Mouse (Mus musculus) megakaryocyte, embryonic 14.5 days (primary cell): ENCODE data around the gene Gm20388. TPM values are rescaled to one million over a fixed set of nuclear protein-coding genes. Genes with fewer than 3 reads are reported as not detected.

Source experiments
- H3K27me3 ChIP-seq: replicated peaks from 2 replicates; pipeline ENCODE3; 2012; ENCODE audit warnings: inconsistent platforms
- H3K36me3 ChIP-seq: replicated peaks from 2 replicates; pipeline ENCODE3; 2012; ENCODE audit warnings: low read length, inconsistent platforms, mixed read lengths
- H3K4me1 ChIP-seq: 2 replicates; pipeline ENCODE4 v1.6.1; 2012; ENCODE audit warnings: inconsistent platforms
- H3K4me3 ChIP-seq: replicated peaks from 2 replicates; pipeline ENCODE3; 2012; ENCODE audit warnings: moderate library complexity, mild to moderate bottlenecking, inconsistent platforms
- H3K9me3 ChIP-seq: 2 replicates; pipeline ENCODE4 v1.6.1; 2012; ENCODE audit warnings: inconsistent platforms
- FLI1 ChIP-seq: IDR thresholded peaks from 2 replicates; pipeline ENCODE4 v1.6.1; 2012; ENCODE audit warnings: low read length, inconsistent platforms, mixed read lengths
- GATA1 ChIP-seq: IDR thresholded peaks from 3 replicates; pipeline ENCODE4 v1.6.1; 2012; ENCODE audit warnings: mixed read lengths, low read length, inconsistent platforms, borderline replicate concordance
- polyA plus RNA-seq: library from polyadenylated mRNA; stranded (reverse); fragments of >175 nt; gene quantifications from 2 replicates; pipeline ENCODE4 v1.2.3, GENCODE M21; 2012; ENCODE audit warnings: low replicate concordance; ENCODE audit not compliant: insufficient read depth

Gene Gm20388
- polyA plus RNA-seq, 1 experiment, result 111 TPM

- Histone ChIP-seq H3K27me3 (no peaks in the 10 kb centered on the region), H3K9me3 (no peaks in the 10 kb centered on the region)
Observed at GRCm38 (mm10) chr8:120569939-120570715, 659.5 kb downstream of the Gm20388 start.

GRCm38 (mm10) chr8:120571561-120571960 is 660.9 kb downstream of the Gm20388 start:
- no peak overlapping the region for H3K4me3 ChIP-seq
- H3K36me3 ChIP-seq, result peaks cover 100% of the 10 kb centered on the region
- H3K4me1 ChIP-seq, result peaks cover 98% of the 10 kb centered on the region
- no peaks in the 10 kb centered on the region for H3K9me3 ChIP-seq
- no peaks in the 10 kb centered on the region for H3K27me3 ChIP-seq
- TF ChIP-seq FLI1, result no peak
- no peak for TF ChIP-seq GATA1

More at GRCm38 (mm10) chr8:120569939-120570715, 659.5 kb downstream of the Gm20388 start:
- no peak for TF ChIP-seq GATA1
- no peak for TF ChIP-seq FLI1
- Histone ChIP-seq H3K36me3 (peaks cover 100% of the 10 kb centered on the region), H3K4me3 (no peak overlapping the region), H3K4me1 (peaks cover 98% of the 10 kb centered on the region)

GRCm38 (mm10) chr8:120572534-120572933 is 661.9 kb downstream of the Gm20388 start:
- Histone ChIP-seq H3K27me3 (no peaks in the 10 kb centered on the region), H3K36me3 (peaks cover 100% of the 10 kb centered on the region), H3K4me1 (peaks cover 98% of the 10 kb centered on the region), H3K9me3 (no peaks in the 10 kb centered on the region), H3K4me3 (no peak overlapping the region)
- TF ChIP-seq GATA1, result no peak
- no peak for TF ChIP-seq FLI1

- H3K27me3 ChIP-seq, result no peaks in the 10 kb centered on the region
- peaks cover 100% of the 10 kb centered on the region for H3K36me3 ChIP-seq
- H3K4me1 ChIP-seq, result peaks cover 91% of the 10 kb centered on the region
- H3K4me3 ChIP-seq, result no peak overlapping the region
- no peak for TF ChIP-seq GATA1
- TF ChIP-seq FLI1, result no peak
- no peaks in the 10 kb centered on the region for H3K9me3 ChIP-seq
Observed at GRCm38 (mm10) chr8:120573866-120574265, 663.2 kb downstream of the Gm20388 start.

GRCm38 (mm10) chr8:120574941-120575340 is 664.3 kb downstream of the Gm20388 start:
- TF ChIP-seq FLI1, result no peak
- TF ChIP-seq GATA1, result no peak
- Histone ChIP-seq H3K9me3 (no peaks in the 10 kb centered on the region), H3K4me1 (peaks cover 87% of the 10 kb centered on the region), H3K27me3 (no peaks in the 10 kb centered on the region), H3K4me3 (no peak overlapping the region), H3K36me3 (peaks cover 100% of the 10 kb centered on the region)

GRCm38 (mm10) chr8:120575801-120576200 is 665.2 kb downstream of the Gm20388 start:
- no peaks in the 10 kb centered on the region for H3K9me3 ChIP-seq
- no peak overlapping the region for H3K4me3 ChIP-seq
- no peak for TF ChIP-seq FLI1
- TF ChIP-seq GATA1, result no peak
- no peaks in the 10 kb centered on the region for H3K27me3 ChIP-seq
- peaks cover 100% of the 10 kb centered on the region for H3K36me3 ChIP-seq
- peaks cover 87% of the 10 kb centered on the region for H3K4me1 ChIP-seq

- no peaks in the 10 kb centered on the region for H3K9me3 ChIP-seq
- no peak for TF ChIP-seq FLI1
- no peak for TF ChIP-seq GATA1
- H3K27me3 ChIP-seq, result no peaks in the 10 kb centered on the region
- peaks cover 82% of the 10 kb centered on the region for H3K4me1 ChIP-seq
- H3K36me3 ChIP-seq, result peaks cover 99% of the 10 kb centered on the region
- no peak overlapping the region for H3K4me3 ChIP-seq
Observed at GRCm38 (mm10) chr8:120577821-120578220, 667.2 kb downstream of the Gm20388 start.

GRCm38 (mm10) chr8:120580336-120581000 is 669.8 kb downstream of the Gm20388 start:
- no peak for TF ChIP-seq GATA1
- TF ChIP-seq FLI1, result no peak
- Histone ChIP-seq H3K4me3 (no peak overlapping the region), H3K9me3 (no peaks in the 10 kb centered on the region), H3K27me3 (no peaks in the 10 kb centered on the region), H3K4me1 (peaks cover 68% of the 10 kb centered on the region), H3K36me3 (peaks cover 93% of the 10 kb centered on the region)

- Histone ChIP-seq H3K4me3 (no peak overlapping the region), H3K27me3 (no peaks in the 10 kb centered on the region), H3K4me1 (peaks cover 59% of the 10 kb centered on the region), H3K9me3 (no peaks in the 10 kb centered on the region), H3K36me3 (peaks cover 91% of the 10 kb centered on the region)
- TF ChIP-seq GATA1, result no peak
- no peak for TF ChIP-seq FLI1
Observed at GRCm38 (mm10) chr8:120581329-120581728, 670.7 kb downstream of the Gm20388 start.

GRCm38 (mm10) chr8:120581811-120582210 is 671.2 kb downstream of the Gm20388 start:
- TF ChIP-seq GATA1 (no peak), FLI1 (no peak)
- H3K4me3 ChIP-seq, result no peak overlapping the region
- peaks cover 56% of the 10 kb centered on the region for H3K4me1 ChIP-seq
- peaks cover 90% of the 10 kb centered on the region for H3K36me3 ChIP-seq
- no peaks in the 10 kb centered on the region for H3K9me3 ChIP-seq
- H3K27me3 ChIP-seq, result no peaks in the 10 kb centered on the region

GRCm38 (mm10) chr8:120585521-120585920 is 674.9 kb downstream of the Gm20388 start:
- peaks cover 61% of the 10 kb centered on the region for H3K4me1 ChIP-seq
- H3K36me3 ChIP-seq, result peaks cover 59% of the 10 kb centered on the region
- H3K4me3 ChIP-seq, result no peak overlapping the region
- H3K27me3 ChIP-seq, result no peaks in the 10 kb centered on the region
- TF ChIP-seq FLI1 (no peak), GATA1 (no peak)
- no peaks in the 10 kb centered on the region for H3K9me3 ChIP-seq
